Mouse (Mus musculus): ENCODE data around the gene Ccdc142.

Ccdc142 gene

DNA sequence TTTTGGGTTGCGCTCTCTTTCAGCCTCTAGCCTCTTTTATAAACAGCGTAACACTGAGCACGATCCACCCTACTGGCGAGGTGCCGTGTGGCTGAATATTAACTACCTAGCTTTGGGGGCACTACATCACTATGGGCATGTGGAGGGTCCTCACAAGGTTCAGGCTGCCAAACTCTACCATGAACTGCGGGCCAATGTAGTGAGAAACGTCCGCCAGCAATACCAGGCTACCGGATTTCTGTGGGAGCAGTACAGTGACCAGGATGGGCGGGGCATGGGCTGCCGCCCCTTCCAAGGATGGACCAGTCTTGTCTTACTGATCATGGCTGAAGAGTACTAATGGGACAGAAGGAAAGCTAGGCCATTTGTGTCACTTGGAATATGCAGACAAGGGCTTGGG lies 17.0 kb downstream of the Ccdc142 start:
- no peak for DNase-seq (ENCODE audit: low spot score)

DNA sequence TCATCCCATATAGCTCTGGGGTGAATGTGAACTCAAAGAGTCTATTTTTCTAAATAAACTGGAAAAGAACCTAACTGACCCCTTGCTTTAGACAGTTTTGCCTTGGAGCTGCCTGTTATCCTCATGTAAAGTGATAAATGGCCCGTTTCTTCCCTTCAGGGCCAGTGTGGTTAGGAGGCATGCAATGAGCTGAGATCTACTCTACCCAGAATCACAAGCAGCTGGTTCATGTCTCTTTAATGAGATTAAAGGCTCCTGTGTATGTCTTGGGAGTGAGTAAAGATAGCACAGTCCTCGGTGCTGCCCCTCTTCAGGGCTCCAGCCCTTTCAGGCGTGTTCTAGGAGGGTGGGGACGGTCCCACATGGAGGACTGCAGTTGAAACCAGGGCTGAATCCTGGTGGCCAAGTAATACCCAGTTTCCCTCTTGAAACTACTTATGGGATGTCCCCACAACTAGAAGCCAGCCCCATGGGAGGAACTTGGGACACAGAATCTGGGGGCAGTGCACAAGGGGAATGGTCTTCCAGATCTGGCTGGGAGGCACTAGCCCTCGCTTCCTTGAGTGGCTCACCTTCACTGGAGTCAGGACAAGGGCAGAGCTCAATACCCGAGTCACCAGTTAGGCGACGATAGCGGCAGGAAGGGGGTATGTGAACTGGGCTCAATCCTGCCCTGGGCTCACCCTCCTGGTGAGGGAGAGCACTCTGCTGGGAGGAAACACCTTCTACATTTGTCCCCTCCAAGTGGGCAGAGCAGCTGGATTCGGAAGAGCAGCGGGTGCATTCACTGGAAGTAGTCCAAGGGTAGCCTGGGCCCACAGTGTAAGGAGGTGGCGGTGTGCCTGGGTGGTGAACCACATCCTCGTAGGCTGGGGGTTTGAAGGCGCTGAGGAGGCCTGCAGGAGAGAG lies 17.7 kb downstream of the Ccdc142 start:
- DNase-seq (ENCODE audit: low spot score), result no peak

DNA sequence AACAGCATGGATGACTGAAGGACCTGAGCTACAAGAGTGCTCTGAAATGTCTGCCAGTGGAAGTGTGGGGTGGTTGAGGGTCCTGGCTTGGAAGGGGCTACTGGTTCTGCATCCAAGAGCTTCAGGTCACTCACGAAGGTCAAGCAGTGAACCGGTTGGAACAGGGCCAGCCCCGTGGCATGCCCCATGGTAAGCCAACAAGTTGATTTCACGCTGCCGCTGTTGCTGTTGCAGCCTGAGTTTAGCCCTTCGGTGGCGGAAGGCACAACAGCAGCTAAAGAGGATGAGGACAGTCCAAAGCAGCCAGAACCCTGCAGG lies 18.3 kb downstream of the Ccdc142 start:
- DNase-seq (ENCODE audit: low spot score), result no peak

DNA sequence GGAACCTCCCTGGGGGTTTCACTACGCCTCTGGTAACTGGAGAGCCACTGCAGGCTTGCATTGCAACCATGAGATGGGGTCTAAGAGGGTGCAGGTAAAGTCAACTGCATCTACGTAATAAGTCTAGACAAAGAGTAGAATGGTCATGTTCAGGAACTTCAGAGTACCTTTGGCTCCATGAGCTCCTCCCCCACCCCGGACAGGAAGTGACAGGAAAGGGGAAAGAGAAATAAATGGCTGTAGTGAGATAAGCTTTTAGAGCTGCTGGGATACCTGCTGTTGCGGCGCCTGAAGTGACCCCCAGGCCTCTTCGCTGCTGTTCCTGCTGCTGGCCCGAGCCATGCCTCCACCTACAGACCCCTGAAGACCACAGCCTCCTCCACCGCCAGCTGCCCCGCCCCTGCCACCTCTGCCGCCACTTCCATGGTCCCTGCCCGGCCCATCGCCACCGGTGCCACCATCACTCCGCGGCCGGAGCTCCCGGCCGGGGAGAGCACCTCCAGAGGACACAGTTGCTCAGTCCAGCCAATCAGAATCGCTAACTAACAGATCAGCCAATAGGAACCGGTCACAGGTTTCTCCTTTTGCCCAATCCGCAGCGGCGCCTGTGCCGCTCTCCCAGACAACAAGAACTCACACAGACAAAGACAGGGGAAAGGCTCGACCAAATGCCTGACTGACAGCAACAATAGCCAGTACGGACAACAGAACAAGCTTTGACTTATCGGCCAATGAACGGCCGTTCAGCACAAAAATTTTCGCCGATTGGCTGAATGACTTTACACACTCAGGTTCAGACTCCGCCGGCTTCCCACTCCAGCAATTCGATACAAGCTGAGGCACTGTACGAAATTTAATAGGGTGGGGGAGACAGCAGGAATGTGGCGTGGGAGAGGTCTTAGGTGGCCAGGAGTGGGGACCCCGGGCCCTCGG lies 19.8 kb downstream of the Ccdc142 start, which contains the start of gene Wbp1:
TSS of gene Wbp1 (minus strand) at position 630 of the 933 bp plus-strand sequence.
- DNase-seq (ENCODE audit: low spot score), result peak; percentile 99

DNA sequence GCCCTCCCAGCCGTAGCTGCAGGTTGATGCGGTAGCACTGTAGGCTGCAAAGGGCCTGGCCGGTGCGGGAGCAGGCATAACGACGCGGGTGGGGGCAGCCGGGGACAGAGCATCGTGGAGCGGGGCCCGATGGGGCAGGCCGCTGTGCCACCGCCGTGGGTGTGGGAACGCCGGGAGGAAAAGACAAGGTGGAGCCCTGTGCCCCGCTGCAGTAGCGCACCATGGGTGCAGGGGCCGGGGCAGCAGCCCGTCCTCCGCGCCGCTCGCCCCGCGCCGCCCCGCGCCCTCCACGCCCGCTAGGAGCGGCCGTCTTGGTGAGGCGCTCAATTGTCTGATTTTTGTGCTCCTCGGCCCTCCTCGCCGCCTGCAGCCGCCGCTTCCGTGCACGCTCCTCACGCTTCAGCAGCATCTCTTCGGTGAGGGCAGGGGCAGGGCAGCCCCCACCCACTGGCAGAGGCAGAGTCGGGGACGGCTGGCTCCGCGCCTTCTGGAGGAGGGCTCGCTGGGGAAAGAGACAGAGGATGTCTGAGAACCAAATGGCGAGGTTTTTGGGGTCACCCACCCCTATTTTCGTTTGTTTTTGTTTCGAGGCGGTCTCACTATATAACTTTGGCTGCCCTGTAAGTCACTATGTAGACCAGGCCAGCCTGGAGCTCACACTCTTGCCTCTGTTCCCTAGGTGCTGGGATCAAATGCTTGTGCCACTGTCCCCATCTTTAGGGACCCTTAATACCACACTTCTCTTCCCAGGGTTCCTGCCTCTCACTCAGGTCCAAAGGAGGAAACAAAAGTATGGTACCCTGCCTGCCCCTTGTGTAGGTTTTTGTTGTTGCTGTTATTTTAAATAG lies 20.7 kb downstream of the Ccdc142 start:
- DNase-seq (ENCODE audit: low spot score), result no peak

DNA sequence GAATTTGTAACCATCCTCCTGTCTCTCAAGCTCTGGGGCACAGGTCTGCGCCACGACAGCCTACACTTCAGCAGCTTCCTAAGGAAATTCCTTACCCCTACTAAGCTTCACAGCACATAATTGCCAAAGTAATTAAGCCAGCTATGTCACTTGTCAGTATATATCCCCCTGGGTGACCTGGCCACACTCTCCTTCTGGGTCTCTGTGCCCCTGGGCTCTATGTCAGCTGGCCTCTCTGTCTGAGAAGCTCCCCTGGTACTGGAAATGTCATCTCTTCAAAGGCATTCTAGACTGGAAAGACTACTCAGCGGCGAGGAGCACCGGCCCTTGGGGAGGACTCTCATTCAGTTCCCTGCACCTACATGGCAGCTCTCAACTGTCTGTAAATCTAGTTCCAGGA lies 21.6 kb downstream of the Ccdc142 start:
- DNase-seq (ENCODE audit: low spot score), result no peak

DNA sequence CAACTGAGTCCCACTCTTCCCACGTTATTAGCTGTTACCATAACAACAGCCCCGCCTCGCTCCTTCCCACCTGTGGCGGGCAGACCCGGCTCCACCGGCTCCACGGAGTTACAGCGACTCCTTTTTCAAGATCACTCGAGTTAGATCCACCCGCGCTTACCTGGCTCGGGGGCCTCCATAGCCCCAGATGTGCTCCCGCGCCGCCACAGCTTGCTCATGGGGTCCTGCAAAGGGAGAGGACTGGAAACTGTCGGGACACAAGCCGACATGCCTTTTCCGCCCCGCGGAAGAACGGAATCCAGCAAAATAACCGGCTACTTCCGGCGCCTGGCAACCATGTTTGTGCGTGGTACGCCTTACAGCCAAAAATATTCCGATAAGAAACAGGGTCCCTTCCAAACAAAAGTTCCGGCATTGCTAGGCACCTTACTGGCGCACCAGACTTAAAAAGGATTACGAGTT lies 23.5 kb downstream of the Ccdc142 start:
- peak; percentile 92 for DNase-seq (ENCODE audit: low spot score)

DNA sequence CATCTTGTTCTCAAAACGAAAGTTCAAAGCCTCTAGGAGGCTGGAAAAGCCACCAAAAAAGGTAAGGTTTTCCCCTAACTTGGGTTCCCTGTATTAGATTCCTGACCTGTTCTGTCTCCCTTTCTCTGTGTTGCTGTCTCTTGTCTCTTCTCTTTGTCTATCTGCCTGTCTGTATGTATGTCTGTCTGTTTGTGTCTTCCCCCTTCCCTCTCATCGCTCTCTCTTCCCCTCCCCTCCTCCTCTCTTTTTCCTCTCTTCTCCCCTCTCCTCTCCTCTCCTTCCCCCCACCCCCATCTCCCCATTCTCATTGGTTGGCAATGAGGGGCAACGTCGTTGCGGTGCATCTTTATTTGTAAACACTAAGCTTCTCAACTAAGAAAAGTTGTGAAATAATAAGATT lies 23.9 kb downstream of the Ccdc142 start, which contains the start of gene Ino80b:
TSS of gene Ino80b (minus strand) at position 101 of the 400 bp plus-strand sequence.
- no peak for DNase-seq (ENCODE audit: low spot score)

DNA sequence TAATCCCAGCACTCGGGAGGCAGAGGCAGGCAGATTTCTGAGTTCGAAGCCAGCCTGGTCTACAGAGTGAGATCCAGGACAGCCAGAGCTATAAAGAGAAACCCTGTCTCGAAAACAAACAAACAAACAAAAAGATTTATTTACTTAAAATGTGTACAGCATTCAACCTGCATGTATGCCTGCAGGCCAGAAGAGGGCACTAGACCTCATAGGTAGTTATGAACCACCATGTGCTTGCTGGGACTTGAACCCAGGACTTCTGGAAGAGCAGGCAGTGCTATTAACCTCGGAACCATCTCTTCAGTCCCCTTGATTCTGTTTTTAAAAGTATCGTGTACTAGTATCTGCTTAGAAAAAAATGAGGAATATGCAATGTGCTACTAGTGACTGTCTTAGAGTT lies 26.0 kb downstream of the Ccdc142 start:
- no peak for DNase-seq (ENCODE audit: low spot score)

DNA sequence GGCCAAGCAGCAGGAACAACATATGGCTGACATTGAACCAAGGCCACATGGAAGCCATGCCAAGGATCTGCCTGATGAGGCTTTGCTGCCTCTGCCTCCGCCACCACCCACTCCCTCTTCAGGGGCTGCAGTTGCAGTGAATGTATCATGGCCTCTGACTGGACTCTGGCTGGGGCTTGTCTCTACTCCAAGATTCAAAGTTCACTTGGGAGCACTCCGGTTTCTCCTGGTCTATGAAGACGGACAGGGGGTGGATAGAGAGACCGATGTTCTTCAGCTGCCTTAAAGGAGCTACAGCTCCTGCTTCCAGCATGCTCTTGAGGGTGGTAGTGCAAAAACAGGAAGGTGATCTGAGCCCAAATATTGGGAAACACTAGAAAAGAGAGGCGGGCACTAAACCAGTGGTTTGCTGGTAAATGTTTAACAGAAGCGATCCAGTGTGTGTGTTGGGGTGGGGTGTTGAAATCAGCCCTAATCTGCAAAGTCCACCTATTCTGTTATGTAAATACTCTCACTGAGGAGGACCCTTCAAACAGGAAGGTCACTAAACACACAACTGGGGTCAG lies 30.2 kb downstream of the Ccdc142 start:
- DNase-seq (ENCODE audit: low spot score), result peak; percentile 89

DNA sequence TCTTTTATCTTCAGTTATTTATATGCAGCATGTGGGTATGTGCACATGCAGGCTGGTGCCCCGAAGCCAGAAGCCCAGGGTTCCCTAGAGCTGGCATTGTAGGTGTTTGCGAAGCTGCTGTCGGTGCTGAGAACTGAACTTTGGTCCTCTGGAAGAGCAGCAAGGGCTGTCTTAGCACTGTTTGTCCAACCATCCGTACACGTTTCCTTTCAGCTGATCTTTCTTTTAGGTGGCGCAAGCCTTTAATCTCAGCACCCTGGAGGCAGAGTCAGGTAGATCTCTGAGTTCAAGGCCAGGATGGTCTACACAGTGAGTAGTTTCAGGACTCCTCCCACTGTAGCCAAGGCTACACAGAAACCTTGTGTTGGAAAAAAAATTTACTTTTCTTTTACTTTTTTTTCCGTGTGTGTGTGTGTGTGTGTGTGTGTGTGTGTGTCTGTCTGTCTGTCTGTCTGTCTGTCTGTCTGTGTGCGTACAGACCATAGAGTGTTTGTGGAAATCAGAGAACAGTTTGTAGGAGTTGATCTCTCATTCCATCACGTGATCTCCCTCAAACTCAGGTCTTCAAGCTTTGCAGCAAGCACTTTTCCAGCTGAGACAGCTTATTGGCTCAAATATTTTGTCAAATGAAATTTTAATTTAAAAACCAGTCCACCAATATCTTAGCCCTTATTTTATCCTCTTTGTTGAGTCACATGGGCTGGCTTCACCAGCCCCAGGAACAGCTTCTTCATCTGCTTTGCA lies 30.9 kb downstream of the Ccdc142 start:
- DNase-seq (ENCODE audit: low spot score), result peak; percentile 80

DNA sequence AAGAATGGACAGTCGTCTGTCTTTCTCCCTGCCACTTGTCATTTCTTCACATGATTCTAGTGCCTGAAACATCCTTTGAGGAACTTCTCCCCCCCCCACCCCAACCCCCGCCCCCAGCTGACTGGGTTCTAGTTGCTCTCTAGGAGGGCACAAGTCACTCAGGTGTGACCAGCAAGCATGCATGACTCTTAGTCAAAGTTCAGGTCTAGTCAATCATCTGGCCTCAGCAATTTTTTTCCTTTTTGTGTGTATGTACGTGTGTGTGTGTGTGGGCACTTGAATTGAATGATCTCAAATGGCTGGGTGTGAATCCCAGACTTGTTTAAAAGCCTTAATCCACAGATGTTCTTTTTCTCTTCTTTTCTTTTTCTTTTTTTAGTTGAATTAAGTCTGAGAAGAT lies 32.8 kb downstream of the Ccdc142 start:
- no peak for DNase-seq (ENCODE audit: low spot score)

DNA sequence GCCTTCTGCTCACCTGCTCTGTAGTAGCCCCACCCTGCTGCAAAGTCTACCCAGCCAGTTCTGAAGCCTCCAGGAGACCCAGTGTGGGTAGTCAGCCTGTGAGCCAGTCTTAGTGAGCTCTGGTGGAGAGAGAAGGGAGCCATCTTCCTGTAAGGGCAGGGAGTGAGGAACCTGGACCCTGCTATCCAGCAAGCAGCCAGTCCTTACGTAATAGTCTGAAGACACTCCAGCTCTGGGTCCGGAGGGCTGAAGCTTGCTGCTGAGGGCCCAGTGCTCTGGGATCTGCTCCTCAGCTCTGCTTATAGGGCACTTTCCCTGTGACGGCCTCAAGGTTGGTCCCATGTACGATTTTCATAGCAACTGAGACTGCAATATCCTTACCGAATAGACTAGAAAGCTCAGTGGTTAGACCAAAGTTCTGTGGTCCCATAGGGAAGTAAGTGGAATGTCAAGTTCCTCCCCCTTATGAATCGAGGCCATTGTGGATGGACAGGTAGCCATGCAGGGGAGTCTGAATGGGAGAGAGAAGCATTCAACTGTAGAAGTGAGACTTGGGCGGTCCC lies 33.6 kb downstream of the Ccdc142 start, which contains the start of gene Rtkn:
TSS of gene Rtkn (plus strand) at position 513 of the 563 bp plus-strand sequence.
- peak; percentile 40 for DNase-seq (ENCODE audit: low spot score)

DNA sequence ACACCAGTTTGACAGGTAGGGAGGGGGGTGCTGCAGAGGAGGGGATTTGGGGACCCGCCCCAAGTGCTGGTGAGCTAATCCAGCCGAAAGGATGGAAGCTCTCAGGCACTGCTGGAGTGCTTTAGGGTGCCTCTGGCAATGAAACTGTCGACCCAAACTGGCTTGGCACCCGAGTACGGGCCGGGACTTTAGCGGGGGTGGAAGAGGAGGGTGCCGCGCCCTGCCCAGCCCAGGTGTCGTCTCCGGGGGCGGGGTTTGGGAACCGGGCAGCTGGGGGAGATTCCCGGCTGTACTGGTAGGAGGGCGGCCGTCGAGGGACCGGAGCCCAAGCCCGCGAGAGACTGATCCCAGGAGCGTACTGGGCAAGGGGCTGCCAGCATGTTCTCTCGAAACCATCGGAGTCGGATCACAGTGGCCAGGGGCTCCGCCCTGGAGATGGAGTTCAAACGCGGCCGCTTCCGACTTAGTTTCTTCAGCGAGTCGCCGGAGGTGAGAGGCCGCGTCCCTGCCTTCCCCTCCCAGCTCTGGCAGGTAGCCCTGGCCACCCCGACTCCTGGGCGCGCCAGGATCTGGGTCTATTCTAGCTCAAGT lies 34.3 kb downstream of the Ccdc142 start:
- peak; percentile 43 for DNase-seq (ENCODE audit: low spot score)

DNA sequence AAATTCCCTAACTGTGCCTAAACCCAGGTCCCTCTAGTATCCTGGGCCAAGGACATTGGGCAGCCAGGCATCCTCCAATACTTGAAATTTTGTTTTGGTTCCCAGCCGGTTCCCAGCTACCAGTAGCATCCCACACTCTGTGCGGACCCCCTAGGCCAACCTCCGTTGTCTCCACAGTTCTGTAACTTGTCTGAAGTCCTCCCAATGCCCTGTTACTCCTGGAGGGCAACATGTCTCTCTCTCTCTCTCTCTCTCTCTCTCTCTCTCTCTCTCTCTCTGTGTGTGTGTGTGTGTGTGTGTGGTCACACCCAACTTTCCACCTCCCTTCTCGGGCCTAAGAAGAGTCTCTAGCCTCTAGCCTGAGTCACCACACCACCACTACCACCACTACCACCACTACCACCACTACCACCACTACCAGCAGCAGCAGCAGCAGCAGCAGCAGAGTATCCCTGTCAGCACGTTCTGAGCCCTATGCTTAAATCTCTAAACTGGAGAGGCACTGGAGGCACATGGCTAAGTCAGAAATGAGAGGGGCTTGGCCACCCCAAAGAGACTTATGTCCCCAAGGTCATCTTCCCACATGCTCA lies 35.0 kb downstream of the Ccdc142 start:
- peak; percentile 45 for DNase-seq (ENCODE audit: low spot score)

DNA sequence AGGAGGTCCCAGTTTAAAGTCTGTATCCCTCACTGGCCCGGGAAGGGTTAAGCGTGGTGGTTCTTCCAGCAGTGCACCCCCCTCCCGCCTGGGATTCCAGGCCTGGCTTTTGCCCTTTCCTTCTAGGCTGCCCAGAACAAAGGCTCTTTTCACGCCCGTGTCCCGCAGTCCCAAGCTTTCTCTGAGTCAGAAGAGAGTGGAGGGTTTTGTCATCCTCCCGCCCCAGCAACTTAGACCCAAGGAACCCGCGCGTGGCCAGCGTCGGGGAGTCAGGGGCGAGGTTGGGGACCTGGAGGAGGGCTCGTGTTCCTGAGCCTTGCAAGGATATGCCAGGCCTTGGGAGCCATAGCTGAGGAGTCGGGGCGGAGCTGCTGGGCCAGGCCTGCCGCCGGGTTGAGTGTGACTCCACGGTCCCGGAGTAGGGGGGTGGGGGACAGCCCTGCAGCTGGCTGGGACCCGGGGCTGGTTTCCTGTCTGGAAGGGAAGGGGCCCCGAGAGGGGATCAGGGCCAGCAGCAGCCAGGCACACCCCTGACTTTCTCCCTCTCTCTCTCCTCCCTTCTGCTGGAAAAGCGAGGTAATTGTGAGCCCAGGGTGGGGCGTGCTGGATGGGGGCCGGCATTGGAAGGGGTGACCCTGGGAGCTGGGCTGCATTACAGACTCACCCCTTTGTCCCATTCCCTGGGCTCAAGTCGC lies 35.6 kb downstream of the Ccdc142 start:
- peak; percentile 84 for DNase-seq (ENCODE audit: low spot score)

DNA sequence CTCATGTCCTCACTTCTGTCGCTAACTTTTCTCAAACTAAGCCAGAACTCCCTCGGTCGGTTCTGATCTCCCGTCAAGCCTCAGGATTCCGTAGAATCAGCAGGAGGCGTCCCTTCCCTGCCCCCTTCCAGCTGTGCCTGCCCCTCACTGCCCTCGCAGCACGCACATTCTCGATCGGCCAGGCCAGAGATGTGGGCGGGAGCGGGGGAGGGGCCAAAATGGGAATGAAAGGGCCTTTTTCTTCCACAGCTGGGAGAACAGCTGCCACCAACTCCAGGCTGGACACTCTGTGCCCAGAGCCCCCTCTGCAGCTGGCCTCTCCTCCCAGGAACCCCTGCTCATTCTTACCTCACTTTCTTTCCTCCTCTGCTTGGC lies 36.2 kb downstream of the Ccdc142 start:
- peak; percentile 93 for DNase-seq (ENCODE audit: low spot score)

DNA sequence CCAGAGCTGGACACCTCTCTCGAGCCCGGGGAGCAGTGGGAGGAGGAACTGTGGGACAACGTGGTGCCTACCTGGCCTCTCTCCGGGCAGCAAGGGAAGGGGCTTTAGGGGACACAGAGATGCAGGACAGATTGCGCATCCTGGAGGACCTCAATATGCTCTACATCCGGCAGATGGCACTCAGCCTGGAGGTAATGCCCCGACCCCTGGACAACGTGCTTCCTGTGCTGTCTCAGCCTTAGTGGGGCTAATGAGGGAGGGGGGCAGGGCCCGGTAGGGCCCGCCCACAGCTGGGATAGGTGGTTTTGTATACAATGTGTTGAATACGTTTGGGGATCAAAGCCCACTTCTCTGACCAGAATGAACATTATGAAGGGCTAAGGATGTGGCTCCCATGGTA lies 36.7 kb downstream of the Ccdc142 start:
- DNase-seq (ENCODE audit: low spot score), result peak; percentile 65

DNA sequence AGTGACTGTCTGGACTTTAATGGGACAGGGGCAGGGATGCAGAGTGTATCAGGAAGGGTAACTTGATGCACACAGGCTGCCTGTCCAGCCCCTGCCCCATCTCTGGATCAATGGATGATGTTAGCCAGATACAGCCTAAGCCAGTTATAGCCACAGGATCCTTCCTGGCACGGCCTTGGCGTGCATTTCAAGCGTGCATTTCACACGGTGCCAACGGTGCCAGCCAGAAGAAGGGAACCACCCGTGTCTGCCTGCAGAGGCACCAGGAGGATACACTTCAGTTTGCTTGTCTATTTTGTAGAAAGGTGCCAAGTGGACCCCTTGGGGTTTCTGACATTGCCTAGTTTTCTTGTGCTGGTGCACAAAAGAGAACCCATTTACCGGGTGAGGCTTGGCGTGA lies 38.6 kb downstream of the Ccdc142 start:
- no peak for DNase-seq (ENCODE audit: low spot score)
